Mouse (Mus musculus) ES-Bruce4 (cell line): Measurements from ENCODE around the gene Ern2.

ENCODE experiments used
- CTCF ChIP-seq: IDR thresholded peaks from one replicate; pipeline ENCODE4 v1.8.1; 2011; ENCODE audit warnings: low read depth, low read length
- EP300 ChIP-seq: IDR thresholded peaks from 2 replicates; pipeline ENCODE4 v1.6.1; 2011; ENCODE audit warnings: low read depth, low read length; ENCODE audit not compliant: insufficient read depth
- POLR2A ChIP-seq: IDR thresholded peaks from one replicate; pipeline ENCODE4 v1.8.1; 2011; ENCODE audit warnings: low read length; ENCODE audit not compliant: insufficient read depth

DNA sequence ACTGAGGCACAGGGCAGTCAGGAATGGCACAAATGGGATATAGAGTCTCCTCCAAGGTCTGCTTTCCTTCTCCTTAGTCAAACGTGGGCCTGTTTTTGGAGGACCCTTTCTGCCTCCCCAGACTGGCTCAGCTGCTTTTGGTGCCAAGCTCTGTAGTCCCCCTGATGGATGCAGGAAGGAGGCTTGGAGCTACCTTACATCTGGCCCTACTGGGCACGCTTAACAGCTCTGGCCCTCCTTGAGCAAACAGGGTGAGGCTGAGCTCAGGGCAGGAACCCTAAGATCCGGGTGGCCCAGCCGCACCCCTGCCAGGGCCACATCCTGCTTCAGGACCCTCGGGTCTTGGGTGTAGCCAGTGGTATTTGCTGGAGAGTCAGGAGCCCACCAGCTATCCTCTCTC lies 1.4 kb downstream of the Ern2 start:
- TF ChIP-seq EP300 (no peak), CTCF (no peak), POLR2A (no peak)
